Mouse (Mus musculus) brain, adult 10 weeks (tissue): Measurements from ENCODE around the gene Serpinc1. TPM values are rescaled to one million over a fixed set of nuclear protein-coding genes. Genes with fewer than 3 reads are reported as not detected.

ENCODE experiments used
- polyA plus RNA-seq: library from polyadenylated mRNA; stranded (reverse); fragments of 350-450 nt; fragmentation: Illumina TruSeq; extraction: RNeasy Lipid Tissue Mini Kit (QIAGEN cat#74804); gene quantifications from one replicate; pipeline ENCODE4 v1.2.3, GENCODE M21; 2015; ENCODE audit warnings: low read depth, low replicate concordance

The Serpinc1 gene
- polyA plus RNA-seq, result 1.7 TPM

GRCm38 (mm10) chr1:160978071-160978735, at the start of gene Serpinc1:
Gene Serpinc1 (plus strand): TSS chr1:160978585.

GRCm38 (mm10) chr1:161034435-161035280, 56.3 kb downstream of the Serpinc1 start, which contains the start of gene Zbtb37:
Gene Zbtb37 (minus strand): TSS chr1:161034849.

Other genes with a start within 250 kb of the Serpinc1 start
- gene Rabgap1l, start 185.4 kb upstream of the Serpinc1 start, polyA plus RNA-seq, result 84.1 TPM
- 9.8 TPM for gene Rc3h1, start 72.2 kb upstream of the Serpinc1 start, polyA plus RNA-seq
- 6.5 TPM for gene Zbtb37, start 56.3 kb downstream of the Serpinc1 start, polyA plus RNA-seq
- 25.3 TPM for gene Dars2, start 92.1 kb downstream of the Serpinc1 start, polyA plus RNA-seq
- gene Cenpl, start 92.1 kb downstream of the Serpinc1 start, polyA plus RNA-seq, result 2.5 TPM
- gene Klhl20, start 152.9 kb downstream of the Serpinc1 start, polyA plus RNA-seq, result 17.3 TPM
- gene Ankrd45, start 164.1 kb downstream of the Serpinc1 start, polyA plus RNA-seq, result 48.2 TPM
- gene Tex50, start 180.7 kb downstream of the Serpinc1 start, polyA plus RNA-seq, result not detected